Mouse (Mus musculus) lung, postnatal 0 days (tissue): ENCODE measurements around the gene Arhgap28.

ENCODE experiments used
- CTCF ChIP-seq: IDR thresholded peaks from 2 replicates; pipeline ENCODE4 v1.5.1; 2016; ENCODE audit warnings: antibody characterized with exemption, mild to moderate bottlenecking
- EP300 ChIP-seq: IDR thresholded peaks from 2 replicates; pipeline ENCODE4 v1.6.1; 2016; ENCODE audit warnings: antibody characterized with exemption, mild to moderate bottlenecking, control low read depth

GRCm38 (mm10) chr17:67995277-67995819, 8.6 kb downstream of the Arhgap28 start:
- TF ChIP-seq CTCF (no peak), EP300 (no peak)
